Mouse (Mus musculus) lung, embryonic 16.5 days (tissue): ENCODE results near the gene Gabrg3. TPM values are rescaled to one million over a fixed set of nuclear protein-coding genes. Genes with fewer than 3 reads are reported as not detected.
"Not testable (repeated sequence)": the region's sequence is repeated elsewhere in the genome, so short reads cannot be mapped to it uniquely, and the experiment has no call there.

Experiments
- ATAC-seq: fragments of 200-750 bp; cut with Nextera tagmentation; 2 replicates; pipeline ENCODE4 v1.8.0; 2017; ENCODE audit warnings: low read depth, mild to moderate bottlenecking, moderate library complexity
- H3K27ac ChIP-seq: fragments of 300-500 bp; sonication (generic); 2 replicates; pipeline ENCODE4 v1.5.1; 2014; ENCODE audit warnings: mild to moderate bottlenecking, control low read depth, low read length
- H3K27me3 ChIP-seq: fragments of 300-500 bp; sonication (generic); 2 replicates; pipeline ENCODE4 v1.6.1; 2014; ENCODE audit warnings: low read depth, low read length, mixed read lengths; ENCODE audit not compliant: control insufficient read depth, insufficient read depth
- H3K36me3 ChIP-seq: fragments of 300-500 bp; sonication (generic); 2 replicates; pipeline ENCODE4 v1.6.1; 2014; ENCODE audit warnings: low read length; ENCODE audit not compliant: control insufficient read depth, insufficient read depth
- H3K4me1 ChIP-seq: fragments of 300-500 bp; sonication (generic); replicated peaks from 2 replicates; pipeline ENCODE4 v1.6.1; 2014; ENCODE audit warnings: low read length, mixed read lengths; ENCODE audit not compliant: control insufficient read depth, insufficient read depth
- H3K4me2 ChIP-seq: fragments of 300-500 bp; sonication (generic); 2 replicates; pipeline ENCODE4 v1.6.1; 2014; ENCODE audit warnings: low read depth, low read length, control low read depth
- H3K4me3 ChIP-seq: fragments of 300-500 bp; sonication (generic); 2 replicates; pipeline ENCODE4 v1.5.1; 2014; ENCODE audit warnings: mild to moderate bottlenecking, low read length, control low read depth
- H3K9ac ChIP-seq: fragments of 300-500 bp; sonication (generic); 2 replicates; pipeline ENCODE4 v1.6.1; 2014; ENCODE audit warnings: low read length, control low read depth
- H3K9me3 ChIP-seq: fragments of 300-500 bp; sonication (generic); 2 replicates; pipeline ENCODE4 v1.6.1; 2016; ENCODE audit warnings: low read length; ENCODE audit not compliant: control insufficient read depth
- WGBS: fragments of 180-500 bp; shearing (Covaris S2); extraction: QIAGEN DNeasy Blood & Tissue Kit; methylation state at CpG from one replicate; pipeline ENCODE4 v1.1.7; 2014; 5-methylcytosine and 5-hydroxymethylcytosine counted together
- polyA plus RNA-seq: library from polyadenylated mRNA; unstranded; fragments of >200 nt; fragmentation: Nextera tagmentation; extraction: Ambion mirVana; gene quantifications from 2 replicates; pipeline ENCODE4 v1.2.1, GENCODE M21; 2015

The Gabrg3 gene
- polyA plus RNA-seq, 1 experiment from 2014 or later, result 0.28 TPM

- 77% methylated on average over 3 of the region's 3 CpGs for WGBS
- no peaks in the 10 kb centered on the region for H3K9me3 ChIP-seq
- H3K9ac ChIP-seq, result no peak overlapping the region
- no peak overlapping the region for H3K4me2 ChIP-seq
- H3K27me3 ChIP-seq, result no peaks in the 10 kb centered on the region
- no peak overlapping the region for H3K4me3 ChIP-seq
- H3K27ac ChIP-seq, result no peak overlapping the region
- no peak for ATAC-seq
- H3K36me3 ChIP-seq, result no peaks in the 10 kb centered on the region
- no peaks in the 10 kb centered on the region for H3K4me1 ChIP-seq
These were observed 108.1 kb downstream of the Gabrg3 start for GRCm38 (mm10) chr7:57278841-57279240.

DNA sequence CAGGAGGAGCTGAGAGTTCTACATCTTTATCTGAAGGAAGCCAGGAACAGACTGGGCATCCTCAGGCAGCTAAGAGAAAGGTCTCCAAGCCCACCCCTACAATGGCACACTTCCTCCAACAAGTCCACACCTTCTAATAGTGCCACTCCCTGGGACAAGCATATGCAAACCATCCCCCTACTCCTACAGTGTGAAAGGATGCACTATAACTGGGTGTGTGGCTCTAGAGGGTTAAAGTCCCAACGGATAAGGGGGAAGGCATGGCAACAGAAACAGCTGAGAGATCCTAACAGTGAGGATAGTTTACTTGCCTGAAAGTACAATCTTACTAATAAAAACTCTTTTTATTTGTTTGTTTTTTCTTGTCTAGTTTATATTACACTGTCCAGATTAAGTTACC is 126.8 kb downstream of the Gabrg3 start:
- H3K4me2 ChIP-seq, result no peak overlapping the region
- H3K36me3 ChIP-seq, result no peaks in the 10 kb centered on the region
- H3K4me3 ChIP-seq, result no peak overlapping the region
- no peak overlapping the region for H3K27ac ChIP-seq
- 54% methylated on average over 1 of the region's 1 CpGs for WGBS
- H3K4me1 ChIP-seq, result no peaks in the 10 kb centered on the region
- H3K27me3 ChIP-seq, result no peaks in the 10 kb centered on the region
- no peak overlapping the region for H3K9ac ChIP-seq
- ATAC-seq, result no peak
- H3K9me3 ChIP-seq, result no peaks in the 10 kb centered on the region

DNA sequence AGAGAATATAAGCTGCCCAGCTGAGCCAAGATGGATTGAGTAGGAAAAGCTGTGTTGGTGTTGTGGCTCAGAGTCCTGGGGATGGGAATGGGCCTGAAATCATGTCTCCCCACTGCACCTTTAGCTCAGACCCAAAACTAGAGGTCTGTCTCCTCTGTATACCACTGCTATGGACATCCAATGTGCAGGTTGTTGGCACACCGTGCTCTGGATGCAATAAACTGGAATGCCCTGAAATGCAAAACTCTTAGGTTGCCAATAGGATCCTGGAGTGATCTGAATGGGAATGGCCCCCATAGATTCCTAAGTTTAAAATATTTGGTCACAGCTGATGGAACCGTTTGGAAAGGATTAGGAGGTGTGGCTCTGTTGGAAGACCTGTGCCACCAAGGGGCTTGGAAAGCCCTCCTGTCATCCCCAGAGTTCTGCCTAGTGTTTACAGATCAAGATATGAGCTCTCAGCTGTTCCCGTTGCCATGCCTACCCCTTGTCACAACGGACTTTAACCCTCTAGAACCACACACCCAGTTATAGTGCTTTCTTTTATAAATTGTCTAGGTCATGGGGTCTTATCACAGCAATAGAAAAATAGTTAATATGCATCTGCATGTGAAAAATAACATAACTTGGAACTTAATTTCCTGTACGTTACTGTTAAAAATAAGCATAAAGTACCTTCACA is 128.0 kb downstream of the Gabrg3 start:
- 48% methylated on average over 5 of the region's 5 CpGs for WGBS
- no peaks in the 10 kb centered on the region for H3K27me3 ChIP-seq
- no peak overlapping the region for H3K9ac ChIP-seq
- no peak overlapping the region for H3K4me3 ChIP-seq
- no peaks in the 10 kb centered on the region for H3K9me3 ChIP-seq
- no peaks in the 10 kb centered on the region for H3K4me1 ChIP-seq
- H3K27ac ChIP-seq, result no peak overlapping the region
- no peak overlapping the region for H3K4me2 ChIP-seq
- no peaks in the 10 kb centered on the region for H3K36me3 ChIP-seq
- ATAC-seq, result no peak

DNA sequence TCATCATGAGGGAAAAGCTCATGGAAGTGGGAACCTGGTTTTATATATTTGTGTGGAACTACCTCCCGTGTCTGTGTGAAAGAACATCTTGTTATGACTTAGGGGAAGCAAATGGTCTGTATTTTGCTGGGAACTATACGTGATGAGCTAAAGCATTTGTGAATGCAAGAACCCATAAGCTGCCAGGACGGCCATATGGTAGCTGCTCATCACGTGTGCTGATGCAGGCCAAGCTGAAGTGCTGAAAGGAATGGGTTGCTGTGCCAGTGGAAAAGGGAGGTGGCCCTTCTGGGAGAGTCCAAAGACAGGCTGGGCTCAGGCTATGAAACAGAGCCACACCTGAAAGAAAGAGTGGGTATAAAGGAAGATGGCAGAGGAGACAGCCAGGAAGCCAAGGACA is 143.0 kb downstream of the Gabrg3 start:
- no peaks in the 10 kb centered on the region for H3K36me3 ChIP-seq
- ATAC-seq, result no peak
- no peak overlapping the region for H3K4me3 ChIP-seq
- no peaks in the 10 kb centered on the region for H3K9me3 ChIP-seq
- no peak overlapping the region for H3K9ac ChIP-seq
- H3K4me2 ChIP-seq, result no peak overlapping the region
- H3K27me3 ChIP-seq, result no peaks in the 10 kb centered on the region
- H3K27ac ChIP-seq, result no peak overlapping the region
- H3K4me1 ChIP-seq, result no peaks in the 10 kb centered on the region
- 60% methylated on average over 4 of the region's 4 CpGs for WGBS

DNA sequence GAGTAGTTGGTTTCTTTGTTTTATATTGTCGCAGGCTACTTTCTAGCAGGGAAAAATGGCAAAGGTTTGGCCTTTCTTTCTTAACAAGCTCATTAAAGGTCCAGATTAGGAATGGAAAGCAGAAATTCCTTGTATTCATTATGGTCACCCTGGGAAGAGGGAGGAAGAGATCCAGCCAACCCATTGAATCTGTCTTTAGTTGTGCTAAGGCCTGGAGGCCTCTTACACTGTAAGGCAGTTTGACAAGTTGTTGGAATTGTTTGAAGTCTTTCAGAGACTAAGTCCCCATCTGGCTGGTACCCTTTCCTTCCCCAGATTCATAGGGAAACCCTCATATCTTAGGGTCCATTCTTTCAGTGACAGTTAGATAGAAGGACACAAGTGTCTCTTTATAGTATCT is 172.9 kb downstream of the Gabrg3 start:
- Histone ChIP-seq H3K9ac (no peak overlapping the region), H3K9me3 (no peaks in the 10 kb centered on the region), H3K27me3 (no peaks in the 10 kb centered on the region), H3K4me1 (no peaks in the 10 kb centered on the region), H3K4me3 (no peak overlapping the region), H3K27ac (no peak overlapping the region), H3K36me3 (no peaks in the 10 kb centered on the region), H3K4me2 (no peak overlapping the region)
- 80% methylated on average over 1 of the region's 1 CpGs for WGBS
- ATAC-seq, result no peak

DNA sequence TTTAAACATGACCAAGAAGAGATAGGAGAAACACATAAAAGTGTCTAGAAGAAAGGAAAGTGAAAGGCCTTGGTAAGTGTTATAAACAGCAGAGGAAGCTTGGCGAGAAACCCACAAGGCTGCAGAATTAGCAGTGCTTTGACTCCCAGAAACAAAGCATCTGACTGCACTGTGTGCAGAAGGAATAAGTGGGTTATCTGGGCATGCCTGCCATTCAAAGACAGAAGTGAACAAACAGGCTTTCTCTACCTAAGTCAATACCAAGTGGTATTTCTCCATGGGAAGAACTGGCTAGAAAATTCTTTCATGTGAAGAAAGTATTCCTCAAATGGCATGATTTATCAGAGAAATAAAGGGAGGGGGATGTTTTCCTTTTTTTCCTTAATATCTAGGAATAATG is 201.0 kb downstream of the Gabrg3 start:
- H3K27me3 ChIP-seq, result no peaks in the 10 kb centered on the region
- no peak overlapping the region for H3K9ac ChIP-seq
- no peak for ATAC-seq
- H3K4me2 ChIP-seq, result no peak overlapping the region
- no peaks in the 10 kb centered on the region for H3K9me3 ChIP-seq
- no peaks in the 10 kb centered on the region for H3K4me1 ChIP-seq
- H3K36me3 ChIP-seq, result no peaks in the 10 kb centered on the region
- H3K27ac ChIP-seq, result no peak overlapping the region
- H3K4me3 ChIP-seq, result no peak overlapping the region
- WGBS, result 43% methylated on average over 1 of the region's 1 CpGs

DNA sequence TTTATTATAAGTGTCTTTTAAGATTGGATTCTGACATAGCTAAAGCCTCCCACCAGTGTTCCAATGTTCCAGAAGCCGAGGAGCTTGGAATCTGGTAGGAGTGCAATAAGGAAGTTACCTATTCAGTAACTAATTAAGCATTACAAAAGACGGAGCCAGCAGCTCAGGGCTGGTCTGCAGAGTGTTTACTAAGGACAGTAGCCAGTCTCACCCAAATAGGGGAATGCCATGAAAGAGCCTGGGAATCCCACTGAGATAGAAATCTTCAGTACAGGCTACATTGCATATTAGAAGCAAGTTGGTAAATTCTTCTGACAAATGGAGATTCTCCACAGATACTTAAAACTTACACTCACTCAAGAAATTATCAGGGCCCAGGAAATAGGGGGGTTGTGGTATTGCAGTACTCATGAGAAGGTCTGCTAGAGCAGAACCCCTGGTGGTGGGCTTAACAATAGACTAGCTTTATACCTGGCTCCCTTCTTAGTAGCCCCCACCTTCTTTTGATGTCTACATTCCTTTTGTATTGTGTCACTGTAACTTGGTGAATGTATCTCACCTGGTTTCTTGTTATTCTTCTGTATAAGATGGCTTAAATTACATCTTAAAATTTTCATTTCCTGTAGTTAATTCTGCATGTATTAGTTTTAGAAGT is 211.0 kb downstream of the Gabrg3 start:
- H3K9me3 ChIP-seq, ATAC-seq, H3K4me2 ChIP-seq, H3K27ac ChIP-seq, H3K4me3 ChIP-seq, H3K4me1 ChIP-seq, H3K9ac ChIP-seq, H3K27me3 ChIP-seq, H3K36me3 ChIP-seq: not testable (repeated sequence)
- WGBS, result 61% methylated on average over 2 of the region's 2 CpGs

DNA sequence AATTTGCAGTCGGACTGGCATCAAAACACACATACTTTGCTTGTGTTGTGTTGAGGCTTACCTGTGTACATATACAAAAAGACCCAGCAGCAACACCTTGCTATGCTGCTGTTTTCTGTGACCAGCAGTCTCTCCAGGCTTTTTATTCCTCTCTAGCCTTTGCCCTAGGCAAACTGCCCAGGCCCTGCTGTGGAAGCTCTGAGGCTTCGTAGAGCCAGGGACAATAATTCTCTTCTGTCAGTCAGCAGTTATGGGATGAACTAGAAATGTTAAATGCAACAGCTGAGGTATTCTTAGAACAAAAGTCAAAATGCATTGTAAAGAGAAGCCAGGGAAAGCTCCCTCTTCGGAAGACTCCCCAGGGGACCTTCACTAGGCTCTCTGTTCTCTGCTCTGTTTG is 220.1 kb downstream of the Gabrg3 start:
- H3K4me1 ChIP-seq, result no peaks in the 10 kb centered on the region
- WGBS, result 70% methylated on average over 3 of the region's 3 CpGs
- no peak overlapping the region for H3K9ac ChIP-seq
- H3K4me3 ChIP-seq, result no peak overlapping the region
- H3K4me2 ChIP-seq, result no peak overlapping the region
- H3K27me3 ChIP-seq, result no peaks in the 10 kb centered on the region
- H3K9me3 ChIP-seq, result no peaks in the 10 kb centered on the region
- no peaks in the 10 kb centered on the region for H3K36me3 ChIP-seq
- ATAC-seq, result no peak
- no peak overlapping the region for H3K27ac ChIP-seq

DNA sequence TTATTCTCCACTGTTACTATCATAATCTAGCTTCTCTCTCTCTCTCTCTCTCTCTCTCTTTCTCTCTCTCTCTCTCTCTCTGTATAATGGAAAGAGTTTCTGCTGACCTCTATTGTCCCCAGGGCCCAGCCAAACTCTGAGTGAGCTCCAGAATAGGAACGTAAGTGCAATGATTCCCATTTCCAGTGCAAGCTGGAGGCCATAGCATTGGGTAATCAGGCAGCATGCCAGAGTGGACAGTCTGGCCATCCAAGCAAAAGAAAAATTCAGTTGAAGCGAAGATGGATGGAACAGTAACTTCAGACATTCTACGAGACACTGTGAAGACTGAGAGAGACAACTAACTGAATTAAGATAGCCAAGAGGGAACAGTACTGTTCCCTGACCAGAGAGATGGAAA is 228.8 kb downstream of the Gabrg3 start:
- H3K4me2 ChIP-seq, result no peak overlapping the region
- no peak overlapping the region for H3K4me3 ChIP-seq
- H3K27me3 ChIP-seq, result no peaks in the 10 kb centered on the region
- no peaks in the 10 kb centered on the region for H3K36me3 ChIP-seq
- no peak for ATAC-seq
- no peak overlapping the region for H3K27ac ChIP-seq
- 69% methylated on average over 3 of the region's 3 CpGs for WGBS
- no peaks in the 10 kb centered on the region for H3K9me3 ChIP-seq
- no peaks in the 10 kb centered on the region for H3K4me1 ChIP-seq
- H3K9ac ChIP-seq, result no peak overlapping the region
